Mouse (Mus musculus): Measurements from ENCODE around the gene Adgrf3.

- no peak for TF ChIP-seq MYOD1 (IDR thresholded peaks at IDR 0.05; ENCODE audit: control insufficient read depth, insufficient read length, low read depth)
- no peak for TF ChIP-seq USF1 (IDR thresholded peaks at IDR 0.05; ENCODE audit: low read depth)
- no peak for TF ChIP-seq CTCF (IDR thresholded peaks at IDR 0.05; ENCODE audit: control insufficient read depth, insufficient read depth, insufficient read length)
- no peak for TF ChIP-seq MAX (IDR thresholded peaks at IDR 0.05)
- no peak for TF ChIP-seq FOSL1 (IDR thresholded peaks at IDR 0.05; ENCODE audit: insufficient read depth, low read length, poor library complexity, severe bottlenecking)
- no peak for TF ChIP-seq MYOG (IDR thresholded peaks at IDR 0.05; ENCODE audit: control insufficient read depth, extremely low read depth, insufficient read length)
- no peak for TF ChIP-seq CEBPB (IDR thresholded peaks at IDR 0.05; ENCODE audit: low read depth)
Observed at GRCm38 (mm10) chr5:30205493-30205892, at the start of gene Adgrf3.

Measured in C2C12 (cell line).